Mouse (Mus musculus) MEL-GATA-1-ER (cell line): ENCODE data around the gene Hps4.

ENCODE experiments used
- DNase-seq: peaks from one replicate; pipeline ENCODE4 v3.0.0-alpha.2; 2012; ENCODE audit warnings: low read depth; ENCODE audit errors: extremely low read depth

Gene Hps4

GRCm38 (mm10) chr5:112323246-112323645 is 19.6 kb upstream of the Hps4 start:
- no peak for DNase-seq

DNA sequence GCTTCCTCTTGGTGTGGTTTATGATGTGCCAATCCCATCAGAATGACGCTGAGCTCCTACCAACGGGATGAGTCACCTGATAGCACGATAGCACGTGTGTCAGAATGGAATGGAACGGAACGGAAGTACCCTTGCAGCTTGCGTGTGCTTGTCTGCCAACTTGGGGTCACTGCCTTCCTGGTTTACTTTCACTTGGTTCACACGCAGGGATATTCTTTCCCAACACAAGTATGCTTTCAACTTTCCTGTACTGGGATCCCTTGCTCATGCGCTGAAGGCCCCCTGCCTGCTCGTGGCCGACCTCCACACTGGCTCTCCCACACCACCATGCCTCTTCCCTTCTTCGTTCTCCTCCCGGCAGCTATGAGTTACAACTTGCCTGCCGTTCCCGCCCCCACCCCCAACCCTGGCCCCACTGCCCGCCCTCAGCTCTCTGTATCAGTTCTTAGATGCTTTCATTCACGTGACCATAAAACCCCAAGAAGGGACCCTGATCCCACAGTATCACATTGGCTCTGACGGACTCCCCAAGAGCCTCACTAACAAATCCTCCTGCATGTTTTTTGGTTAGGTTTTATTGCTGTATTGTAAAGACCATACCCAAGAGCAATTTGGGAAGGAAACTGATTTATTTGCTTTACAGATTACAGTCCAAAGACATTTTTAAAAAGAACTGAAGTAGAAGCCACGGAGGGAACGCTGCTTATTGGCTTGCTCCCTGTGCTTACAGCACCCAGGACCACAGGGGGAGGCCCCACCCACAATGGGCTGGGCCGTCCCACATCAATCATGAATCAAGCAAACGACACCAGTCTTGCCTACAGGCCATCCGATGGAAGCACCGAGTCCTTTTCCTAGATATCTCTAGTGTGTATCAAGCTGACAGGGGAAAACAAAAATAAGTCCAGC is 18.0 kb upstream of the Hps4 start:
- DNase-seq: peak; percentile 86

DNA sequence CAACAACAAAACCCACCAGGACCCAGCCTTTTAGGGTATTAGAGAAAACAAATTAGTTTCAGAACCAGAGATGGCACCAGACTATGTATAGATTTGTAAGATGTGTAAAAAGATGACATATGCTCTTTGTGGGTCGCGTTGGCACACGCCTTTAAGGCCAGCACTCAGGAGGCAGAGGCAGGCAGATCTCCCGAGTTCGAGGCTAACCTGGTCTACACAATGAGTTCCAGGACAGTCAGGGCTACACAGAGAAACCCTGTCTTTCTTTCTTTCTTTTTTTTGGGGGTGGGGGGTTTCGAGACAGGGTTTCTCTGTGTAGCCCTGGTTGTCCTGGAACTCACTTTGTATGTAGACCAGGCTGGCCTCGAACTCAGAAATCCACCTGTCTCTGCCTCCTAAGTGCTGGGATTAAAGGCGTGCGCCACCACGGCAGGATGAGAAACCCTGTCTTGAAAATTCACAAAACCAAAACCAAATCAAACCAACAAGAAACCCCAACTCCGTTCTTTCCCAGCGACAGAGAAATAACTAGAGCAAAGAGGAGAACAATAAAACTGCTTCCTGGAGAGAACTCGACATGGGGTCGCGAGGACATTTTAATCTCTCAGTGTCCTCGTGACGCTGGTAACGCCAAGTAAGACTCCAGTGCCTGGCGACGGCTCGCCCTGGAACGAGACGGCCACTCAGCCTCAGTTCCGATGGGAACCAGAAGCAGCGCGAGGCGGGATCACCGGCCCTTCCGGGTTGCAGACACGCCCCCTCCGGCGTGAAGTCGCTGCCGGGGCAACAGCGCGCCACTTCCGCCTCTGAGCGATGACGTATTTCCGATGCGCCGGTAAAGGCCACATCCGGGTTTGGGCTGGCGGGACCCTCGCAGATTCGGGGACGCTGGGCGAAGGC is 17.1 kb upstream of the Hps4 start, which contains the start of gene Tfip11:
TSS of gene Tfip11 (plus strand) at position 813 of the 900 bp plus-strand sequence.
- DNase-seq: peak; percentile 82

GRCm38 (mm10) chr5:112326446-112327009 is 16.4 kb upstream of the Hps4 start:
- DNase-seq: no peak

GRCm38 (mm10) chr5:112327854-112328253 is 15.0 kb upstream of the Hps4 start:
- no peak for DNase-seq

DNA sequence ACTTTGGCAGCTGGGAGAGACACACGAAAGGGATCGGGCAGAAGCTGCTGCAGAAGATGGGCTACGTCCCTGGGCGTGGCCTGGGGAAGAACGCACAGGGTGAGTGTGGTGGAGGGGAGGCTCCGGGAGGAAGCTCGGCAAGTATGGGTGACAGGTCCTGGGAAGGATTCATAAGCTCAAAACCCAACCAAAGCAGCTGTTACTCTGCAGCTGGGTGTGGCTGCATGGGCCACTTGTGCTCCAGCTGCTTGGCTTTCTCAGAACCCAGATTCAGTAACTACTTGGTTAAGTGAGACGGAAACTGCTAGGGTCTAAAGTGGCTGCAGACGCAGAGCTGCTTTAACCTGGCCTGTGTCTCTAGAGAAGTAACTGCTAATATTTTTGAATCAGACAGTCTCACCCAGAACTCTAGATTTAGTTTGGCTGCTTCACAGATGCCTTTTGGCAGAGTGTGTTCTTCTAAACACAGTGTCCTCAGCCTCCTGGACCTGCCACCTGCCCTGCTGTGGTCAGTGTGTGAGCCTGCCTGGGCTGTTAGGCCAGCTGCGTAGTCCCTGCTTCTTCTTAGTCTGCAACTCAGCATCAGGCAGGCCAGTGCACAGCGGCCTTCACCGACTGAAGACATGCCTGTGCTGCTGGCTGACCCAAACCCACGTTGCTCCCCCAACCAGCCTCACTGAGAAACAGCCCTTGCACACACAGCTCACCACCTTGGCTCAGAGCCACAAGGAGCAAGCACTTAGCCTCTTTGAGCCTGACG is 12.9 kb upstream of the Hps4 start:
- DNase-seq: no peak

DNA sequence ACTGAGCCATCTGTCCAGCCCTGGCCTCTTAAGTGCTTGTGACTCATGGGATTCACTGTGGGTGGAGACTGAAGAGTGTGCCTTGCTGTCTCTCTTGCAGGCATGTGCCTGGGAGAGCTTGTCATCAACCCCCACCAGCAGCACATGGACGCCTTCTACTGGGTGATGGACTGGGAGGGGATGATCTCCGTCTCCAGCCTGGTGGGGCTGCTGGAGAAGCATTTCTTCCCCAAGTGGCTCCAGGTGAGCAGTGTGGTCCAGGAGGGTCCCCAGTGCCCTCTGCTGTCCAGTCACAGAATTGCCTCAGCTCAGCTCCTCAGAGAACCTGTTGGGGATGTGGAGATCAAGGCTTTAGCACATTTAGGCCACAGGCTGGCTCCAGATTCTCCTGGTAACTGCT is 7.4 kb upstream of the Hps4 start:
- DNase-seq: no peak

- DNase-seq: no peak
Measured at GRCm38 (mm10) chr5:112337004-112337403, 5.9 kb upstream of the Hps4 start.

- no peak for DNase-seq
Measured at GRCm38 (mm10) chr5:112339215-112339614, 3.7 kb upstream of the Hps4 start.

DNA sequence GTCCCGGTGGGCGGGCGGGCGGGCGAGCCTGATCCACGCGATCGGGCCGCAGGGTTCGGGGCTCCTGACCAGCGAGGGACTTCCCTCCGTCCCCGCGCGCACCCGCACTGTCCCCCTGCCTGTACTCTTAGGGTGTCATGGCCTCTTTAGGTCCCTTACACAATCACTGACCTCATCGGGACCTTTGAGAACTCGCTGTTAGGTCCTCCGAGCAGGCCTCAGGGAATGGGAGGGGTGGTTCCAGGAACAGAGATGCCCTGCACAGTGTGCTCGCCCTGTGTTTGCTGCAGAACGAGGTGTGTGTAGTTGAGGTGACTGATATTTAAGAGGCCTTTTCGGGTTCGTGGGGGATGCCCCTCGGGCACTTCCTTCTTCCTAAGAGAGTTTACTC is 317 bp downstream of the Hps4 start:
- DNase-seq: no peak

DNA sequence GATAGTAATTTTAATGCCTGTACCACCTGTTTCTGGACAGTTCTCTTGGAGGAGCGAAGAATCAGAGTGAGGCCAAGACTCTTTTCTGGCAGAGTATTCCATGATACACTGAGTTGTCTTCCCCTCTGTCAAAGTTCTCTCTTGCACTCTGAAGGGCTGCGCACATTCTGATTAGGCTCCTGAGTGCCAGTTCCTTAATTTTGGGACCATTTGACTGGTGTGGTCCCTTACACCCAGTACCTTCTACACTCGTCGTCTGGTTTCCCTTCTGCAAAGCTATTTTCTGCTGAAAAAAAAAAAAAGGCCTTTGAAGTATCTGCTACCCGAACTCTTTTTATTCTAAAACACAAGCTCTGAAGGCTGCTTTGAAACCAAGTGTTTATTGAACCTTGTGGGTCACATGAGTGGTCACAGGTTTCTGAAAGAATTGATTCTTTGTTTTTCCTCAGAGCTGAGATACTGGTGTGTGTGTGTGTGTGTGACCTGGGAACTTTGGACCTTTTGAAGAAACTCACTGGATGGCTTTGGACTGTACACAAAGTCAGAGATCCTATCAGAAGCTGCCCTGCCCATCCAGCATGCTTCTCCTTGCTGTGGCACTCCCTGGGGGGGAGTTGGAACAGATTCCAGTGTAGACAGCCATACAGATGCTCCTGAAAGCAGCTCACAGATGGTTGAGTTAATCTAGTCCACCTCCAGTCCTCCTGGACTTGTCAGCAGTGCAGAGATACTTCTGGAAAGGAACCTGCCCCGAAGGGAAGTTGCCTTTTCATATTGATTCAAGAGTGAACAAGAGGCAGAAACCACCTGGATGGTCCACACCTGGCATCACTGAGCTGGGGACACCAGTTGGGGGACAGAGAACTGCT is 1.4 kb downstream of the Hps4 start:
- no peak for DNase-seq

- DNase-seq: no peak
Measured at GRCm38 (mm10) chr5:112346211-112346965, 3.5 kb downstream of the Hps4 start.

GRCm38 (mm10) chr5:112349169-112349568 is 6.3 kb downstream of the Hps4 start:
- no peak for DNase-seq

DNA sequence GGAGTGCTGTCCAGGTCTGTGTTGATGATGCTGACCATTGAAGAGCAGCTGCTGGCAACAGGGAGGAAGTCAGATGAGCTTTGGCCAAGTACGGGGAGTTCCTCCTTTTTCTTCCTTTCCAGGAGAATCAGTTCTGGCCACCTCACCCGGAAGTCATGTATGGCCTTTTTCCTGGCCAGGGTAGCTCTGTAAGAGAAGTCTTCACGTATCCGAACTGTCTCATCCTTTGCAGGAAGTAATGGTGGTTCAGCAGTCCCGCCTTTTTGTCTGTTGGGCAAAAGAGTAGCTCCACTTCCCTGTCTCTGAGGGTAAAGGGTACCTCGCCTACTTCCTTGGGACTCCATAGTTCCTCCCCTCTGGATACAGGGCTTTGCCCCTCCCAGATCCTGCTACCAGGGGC is 12.6 kb downstream of the Hps4 start:
- DNase-seq: no peak

- no peak for DNase-seq
Measured at GRCm38 (mm10) chr5:112355910-112356309, 13.0 kb downstream of the Hps4 start, which contains the start of gene Gm6583. Gene Gm6583, minus strand, starts transcription at chr5:112356033.

GRCm38 (mm10) chr5:112356322-112356721 is 13.4 kb downstream of the Hps4 start:
- DNase-seq: no peak

GRCm38 (mm10) chr5:112359520-112359919 is 16.6 kb downstream of the Hps4 start:
- DNase-seq: peak; percentile 96

- no peak for DNase-seq
Measured at GRCm38 (mm10) chr5:112360077-112360476, 17.2 kb downstream of the Hps4 start.

DNA sequence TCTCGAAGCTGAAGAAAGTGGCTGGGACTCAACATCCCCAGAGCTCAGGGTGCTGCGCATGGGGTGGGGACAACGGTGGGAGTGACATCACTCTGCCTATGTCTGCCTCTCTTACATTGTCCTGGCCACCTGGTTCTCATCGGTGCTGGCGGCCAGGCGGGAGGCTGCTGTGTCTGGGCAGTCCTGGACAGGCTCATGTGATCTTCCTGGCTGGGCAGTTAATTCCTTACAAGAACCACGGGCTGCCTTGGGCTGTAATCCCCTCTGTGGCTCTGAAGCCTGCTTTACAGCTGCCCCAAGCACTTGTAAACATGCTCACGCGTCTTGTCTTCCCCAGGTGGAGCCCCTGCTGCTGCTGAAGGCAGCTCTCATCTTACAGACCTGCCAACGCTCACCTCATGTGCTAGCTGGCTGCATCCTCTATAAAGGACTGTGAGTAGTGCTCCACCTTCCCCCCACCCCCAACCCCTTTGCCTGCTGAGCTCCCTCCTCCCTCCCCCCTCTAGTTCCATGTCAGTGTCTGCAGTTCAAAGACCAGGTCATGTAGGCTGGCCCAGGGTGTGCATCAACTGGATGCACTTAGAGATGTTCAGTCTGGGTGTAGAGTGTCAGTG is 21.4 kb downstream of the Hps4 start:
- no peak for DNase-seq
